Mouse (Mus musculus) CD4-positive, CD25-positive, alpha-beta regulatory T cell (primary cell): ENCODE measurements around the gene Etv5. TPM values are rescaled to one million over a fixed set of nuclear protein-coding genes. Genes with fewer than 3 reads are reported as not detected.

Experiments
- polyA plus RNA-seq: library from polyadenylated mRNA; unstranded; fragments of 100-300 nt; shearing (Covaris generic); gene quantifications from one replicate; pipeline ENCODE4 v1.2.1, GENCODE M21; 2017

Gene Etv5
- polyA plus RNA-seq, result 9.4 TPM

GRCm38 (mm10) chr16:22439499-22440177 is at the start of gene Etv5:
Gene Etv5, minus strand, starts transcription at chr16:22439719.

Other genes with a start within 250 kb of the Etv5 start
- 247 TPM for gene Tra2b, start 173.7 kb downstream of the Etv5 start, polyA plus RNA-seq
- 2.5 TPM for gene Dgkg, start 217.5 kb upstream of the Etv5 start, polyA plus RNA-seq